Mouse (Mus musculus) ES-E14 (cell line): ENCODE data around the gene Trp53inp2. TPM values are rescaled to one million over a fixed set of nuclear protein-coding genes. Genes with fewer than 3 reads are reported as not detected.

ENCODE experiments used
- DNase-seq: peaks from one replicate; pipeline ENCODE4 v3.0.0-alpha.2; 2013; ENCODE audit warnings: low read depth, low spot score
- H3K27ac ChIP-seq: 2 replicates; pipeline ENCODE4 v1.5.1; 2012; ENCODE audit warnings: low read depth, mild to moderate bottlenecking, low read length, moderate library complexity, mixed read lengths; ENCODE audit not compliant: poor library complexity, insufficient read depth, severe bottlenecking
- H3K36me3 ChIP-seq: 2 replicates; pipeline ENCODE4 v1.6.1; 2012; ENCODE audit warnings: mild to moderate bottlenecking, low read length, moderate library complexity, mixed read lengths; ENCODE audit not compliant: control insufficient read depth, poor library complexity, insufficient read depth, severe bottlenecking
- H3K4me1 ChIP-seq, 2 experiments: fragments of 150-350 bp in 1 of 2; sonication (generic) in 1 of 2; 2 replicates each; pipeline ENCODE4 v1.6.1; 2012; ENCODE audit warnings: low read length in 2 of 2, mild to moderate bottlenecking in 1 of 2, mixed read lengths in 1 of 2; ENCODE audit not compliant: control insufficient read depth in 2 of 2, insufficient read depth in 2 of 2, poor library complexity in 1 of 2
- H3K4me3 ChIP-seq, 2 experiments: fragments of 150-350 bp in 1 of 2; sonication (generic) in 1 of 2; 2 replicates each; pipeline ENCODE4 v1.5.1; 2012; ENCODE audit warnings: low read length in 2 of 2, low read depth in 1 of 2, mild to moderate bottlenecking in 1 of 2, mixed read lengths in 1 of 2; ENCODE audit not compliant: insufficient read depth in 1 of 2, poor library complexity in 1 of 2, severe bottlenecking in 1 of 2
- H3K9ac ChIP-seq: 2 replicates; pipeline ENCODE4 v1.6.1; 2012; ENCODE audit warnings: low read depth, mild to moderate bottlenecking, low read length, mixed read lengths; ENCODE audit not compliant: poor library complexity, insufficient read depth, severe bottlenecking
- H3K9me3 ChIP-seq: fragments of 150-350 bp; sonication (generic); 2 replicates; pipeline ENCODE4 v1.6.1; 2012; ENCODE audit warnings: low read depth, mild to moderate bottlenecking, low read length; ENCODE audit not compliant: control insufficient read depth, insufficient read depth
- CHD2 ChIP-seq: IDR thresholded peaks from 2 replicates; pipeline ENCODE4 v1.6.1; 2014; ENCODE audit warnings: mild to moderate bottlenecking, low read depth, low read length, inconsistent platforms
- HCFC1 ChIP-seq: IDR thresholded peaks from 2 replicates; pipeline ENCODE4 v1.6.1; 2012; ENCODE audit warnings: low read length, inconsistent platforms, borderline replicate concordance; ENCODE audit not compliant: insufficient read depth
- MAFK ChIP-seq: IDR thresholded peaks from 2 replicates; pipeline ENCODE4 v1.6.1; 2014; ENCODE audit warnings: mild to moderate bottlenecking, low read depth, low read length, inconsistent platforms; ENCODE audit not compliant: insufficient read depth
- ZC3H11A ChIP-seq: IDR thresholded peaks from 2 replicates; pipeline ENCODE4 v1.6.1; 2012; ENCODE audit warnings: low read depth, mild to moderate bottlenecking, inconsistent platforms, low read length, borderline replicate concordance
- ZNF384 ChIP-seq: IDR thresholded peaks from 2 replicates; pipeline ENCODE4 v1.6.1; 2012; ENCODE audit warnings: low read depth, low read length, inconsistent platforms
- in situ Hi-C, 2 experiments: fragments of 600-800 bp; cut with MboI; formaldehyde crosslinking; loops; one replicate each; pipeline ENCODE4 v1.15.1; 2025; ENCODE audit warnings: low sequenced_read_pairs in 2 of 2, inconsistent platforms in 1 of 2; ENCODE audit not compliant: unreplicated experiment in 2 of 2
- total RNA-seq: library from RNA; depleted of rRNA; stranded (reverse); fragments of 300-350 nt; gene quantifications from 2 replicates; pipeline ENCODE4 v1.2.3, GENCODE M21; 2012

Trp53inp2 gene
- total RNA-seq, 1 experiment: 8.7 TPM

GRCm38 (mm10) chr2:155357686-155358399, 23.0 kb upstream of the Trp53inp2 start:
- DNase-seq: no peak
- Histone ChIP-seq H3K9ac (no peak overlapping the region), H3K4me1 (no peaks in the 10 kb centered on the region), H3K36me3 (no peaks in the 10 kb centered on the region), H3K4me3 (peak overlapping the region; percentile 50 to 97), H3K27ac (no peak overlapping the region), H3K9me3 (no peaks in the 10 kb centered on the region)
- TF ChIP-seq CHD2: no peak
- in situ Hi-C loops: no loop called here

- Histone ChIP-seq H3K27ac (no peak overlapping the region), H3K4me1 (no peaks in the 10 kb centered on the region), H3K36me3 (no peaks in the 10 kb centered on the region), H3K9ac (no peak overlapping the region), H3K4me3 (no peak overlapping the region), H3K9me3 (no peaks in the 10 kb centered on the region)
- no peak for TF ChIP-seq HCFC1
- TF ChIP-seq MAFK: no peak
- no peak for TF ChIP-seq ZC3H11A
- no peak for TF ChIP-seq CHD2
- no peak for TF ChIP-seq ZNF384
- no peak for DNase-seq
- in situ Hi-C loops: no loop called here
Observed at GRCm38 (mm10) chr2:155367635-155368284, 13.1 kb upstream of the Trp53inp2 start.

GRCm38 (mm10) chr2:155369333-155369883, 11.5 kb upstream of the Trp53inp2 start:
- H3K9ac ChIP-seq: no peak overlapping the region
- H3K4me3 ChIP-seq: no peak overlapping the region
- DNase-seq: no peak
- H3K4me1 ChIP-seq: no peaks in the 10 kb centered on the region
- H3K9me3 ChIP-seq: no peaks in the 10 kb centered on the region
- in situ Hi-C loops: no loop called here
- H3K36me3 ChIP-seq: no peaks in the 10 kb centered on the region
- no peak for TF ChIP-seq MAFK
- TF ChIP-seq ZNF384: no peak
- no peak for TF ChIP-seq CHD2
- TF ChIP-seq HCFC1: no peak
- no peak for TF ChIP-seq ZC3H11A
- H3K27ac ChIP-seq: no peak overlapping the region

GRCm38 (mm10) chr2:155372451-155372850, 8.4 kb upstream of the Trp53inp2 start:
- Histone ChIP-seq H3K9me3 (no peaks in the 10 kb centered on the region), H3K36me3 (no peaks in the 10 kb centered on the region), H3K4me1 (no peaks in the 10 kb centered on the region; a peak in 1 of 4 replicates), H3K9ac (no peak overlapping the region), H3K27ac (no peak overlapping the region), H3K4me3 (no peak overlapping the region)
- in situ Hi-C loops: no loop called here
- TF ChIP-seq HCFC1 (no peak), ZNF384 (no peak), CHD2 (no peak), ZC3H11A (no peak), MAFK (no peak)
- no peak for DNase-seq

GRCm38 (mm10) chr2:155373302-155373701, 7.6 kb upstream of the Trp53inp2 start:
- no peak overlapping the region for H3K9ac ChIP-seq
- no peaks in the 10 kb centered on the region; a peak in 1 of 4 replicates for H3K4me1 ChIP-seq
- in situ Hi-C loops: no loop called here
- no peak for DNase-seq
- H3K9me3 ChIP-seq: no peaks in the 10 kb centered on the region
- no peak overlapping the region for H3K27ac ChIP-seq
- TF ChIP-seq HCFC1 (no peak), ZC3H11A (no peak), MAFK (no peak), ZNF384 (no peak), CHD2 (no peak)
- H3K4me3 ChIP-seq: no peak overlapping the region
- H3K36me3 ChIP-seq: no peaks in the 10 kb centered on the region
